Mouse (Mus musculus) liver, adult 2 months (tissue): ENCODE results near the gene Spred1.

ENCODE experiments used
- CTCF ChIP-seq: fragments of 200-500 bp; IDR thresholded peaks from 2 replicates; pipeline ENCODE4 v1.5.1; 2011; ENCODE audit warnings: low read depth, low read length, control low read depth
- POLR2A ChIP-seq: fragments of 200-500 bp; IDR thresholded peaks from 2 replicates; pipeline ENCODE4 v1.6.1; 2011; ENCODE audit warnings: low read length, control low read depth; ENCODE audit not compliant: insufficient read depth; ENCODE audit errors: extremely low read depth

- no peak for TF ChIP-seq CTCF
- TF ChIP-seq POLR2A: no peak
Observed at GRCm38 (mm10) chr2:117078711-117079110, 42.5 kb upstream of the Spred1 start.
